Mouse (Mus musculus): ENCODE measurements around the gene Wdr63.

Gene Wdr63

DNA sequence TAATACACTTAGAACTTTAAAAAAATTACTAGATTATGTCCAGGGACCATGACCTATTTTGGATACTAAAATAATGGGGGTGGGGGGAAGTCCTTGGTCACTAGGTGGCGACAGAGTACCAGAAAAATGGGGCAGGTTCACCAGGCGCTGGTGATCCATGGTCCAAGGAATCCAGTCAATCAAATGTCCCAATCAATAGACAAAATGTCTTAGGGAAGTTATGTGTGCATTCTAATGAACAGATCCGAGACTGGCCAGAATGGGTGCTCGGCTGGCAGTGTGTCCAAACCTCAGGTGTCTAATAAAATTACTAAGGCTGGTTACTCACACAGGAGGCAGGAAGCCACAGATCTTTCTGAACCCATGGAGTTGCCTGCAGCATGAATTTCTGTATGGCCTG, 49.7 kb downstream of the Wdr63 start:
- no peak for DNase-seq (ENCODE audit: low read depth in 1 of 2, low spot score in 2 of 2)

DNA sequence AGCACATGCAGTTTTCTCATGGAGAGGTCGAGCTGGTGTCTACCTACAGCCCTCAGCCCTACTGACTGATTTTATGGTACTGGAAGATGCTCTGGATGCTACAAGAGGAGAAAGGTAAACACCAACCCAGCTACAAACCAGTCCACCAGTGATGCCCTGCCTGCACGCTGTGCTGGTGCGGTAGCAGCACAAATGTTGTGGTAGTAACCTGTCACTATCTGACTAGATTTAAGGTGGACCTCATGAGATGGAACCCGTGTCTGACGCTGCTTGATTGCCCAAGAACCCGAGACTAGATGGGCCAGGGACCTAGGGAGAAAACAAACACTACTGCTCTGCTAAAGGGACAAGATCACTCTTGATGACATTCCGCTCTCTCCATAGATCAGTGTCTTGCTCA, 50.8 kb downstream of the Wdr63 start:
- DNase-seq (ENCODE audit: low read depth in 1 of 2, low spot score in 2 of 2): no peak

DNA sequence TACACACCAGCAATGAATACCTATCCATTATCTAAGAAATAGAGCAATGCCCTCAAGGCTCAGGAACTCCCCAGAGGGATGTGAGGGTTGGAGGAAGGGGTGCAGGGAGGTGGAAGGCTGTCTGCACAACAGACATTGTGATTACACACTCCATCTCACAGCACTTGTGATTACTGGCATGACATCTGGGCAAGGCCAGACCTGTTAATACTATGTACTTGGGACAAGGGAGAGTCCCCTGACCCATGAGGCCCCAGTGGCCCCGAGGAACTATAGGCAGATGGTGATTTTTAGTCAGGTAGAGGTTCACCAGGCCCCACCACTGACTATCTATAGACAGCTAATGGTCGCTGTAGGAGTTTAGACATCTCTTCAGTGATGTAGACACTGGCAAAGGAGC, 54.1 kb downstream of the Wdr63 start:
- DNase-seq (ENCODE audit: low read depth in 1 of 2, low spot score in 2 of 2): no peak

DNA sequence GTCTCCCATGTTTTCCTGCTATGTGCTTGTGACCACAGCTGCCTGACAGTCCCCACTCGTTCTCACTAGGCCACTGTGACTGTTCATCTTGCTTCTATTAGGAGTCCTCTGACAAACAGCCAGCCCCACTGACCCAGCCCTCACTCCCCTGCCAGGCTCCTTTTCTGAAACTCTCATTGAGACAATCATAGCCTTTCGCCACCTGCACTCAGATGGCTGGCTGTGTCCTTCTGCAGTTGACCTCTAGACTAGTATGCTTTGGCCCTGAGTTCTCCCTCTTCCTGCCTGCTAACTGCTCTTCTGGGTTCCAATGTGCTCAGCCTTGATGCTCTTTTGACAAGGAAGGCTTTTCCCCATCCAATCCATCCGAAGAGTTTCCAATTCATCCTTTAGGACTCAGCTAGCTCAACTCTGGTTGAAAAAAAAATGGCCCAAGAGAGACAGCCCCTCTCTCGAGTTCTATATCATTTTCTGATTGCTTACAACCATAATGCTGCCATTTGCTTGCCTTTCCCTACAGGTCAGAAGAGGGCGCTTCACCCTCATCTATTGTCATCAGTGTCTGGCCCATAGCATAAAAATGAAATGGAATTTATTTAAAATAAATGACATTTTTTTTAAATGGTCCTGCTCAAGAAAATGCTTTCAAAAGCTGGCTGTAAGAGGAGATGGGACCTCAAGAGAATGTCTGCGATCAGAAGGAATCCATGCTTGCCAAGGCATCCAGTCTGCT, 54.7 kb downstream of the Wdr63 start:
- DNase-seq (ENCODE audit: low read depth in 1 of 2, low spot score in 2 of 2): no peak

DNA sequence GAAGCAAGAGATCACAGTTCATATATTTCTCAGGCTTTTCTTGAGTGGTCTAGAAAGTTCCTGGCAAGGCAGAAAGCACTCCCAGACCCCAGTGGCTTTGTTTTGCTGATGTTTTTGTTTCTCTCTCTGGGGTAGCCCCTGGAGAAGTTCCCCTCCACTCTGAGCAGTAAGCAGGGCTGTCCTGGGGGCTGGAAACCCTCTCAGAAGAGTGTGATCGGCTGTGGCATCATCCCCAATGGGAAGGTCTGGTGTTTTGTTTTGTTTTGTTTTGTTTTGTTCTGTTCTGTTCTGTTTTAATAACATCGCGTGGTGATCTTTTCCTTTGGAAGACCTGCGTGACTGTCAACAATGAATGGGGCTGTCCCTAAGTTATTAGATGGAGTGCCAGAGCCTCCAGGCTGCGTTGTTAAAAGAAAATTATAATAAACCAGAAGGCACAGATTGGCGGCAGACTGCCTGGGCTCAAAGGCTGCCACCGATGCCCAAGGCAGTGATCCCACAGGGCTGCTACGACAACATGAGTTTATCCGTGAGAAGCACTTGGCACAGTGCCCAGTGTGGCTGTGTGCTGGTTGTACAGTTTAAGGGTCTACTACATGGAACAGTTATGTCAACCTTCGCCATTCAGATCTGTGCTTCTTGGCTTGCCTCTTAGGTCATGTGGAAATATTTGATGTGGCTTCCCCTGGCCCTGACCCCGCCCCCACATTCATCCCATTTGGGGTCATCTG, 56.5 kb downstream of the Wdr63 start:
- no peak for DNase-seq (ENCODE audit: low read depth in 1 of 2, low spot score in 2 of 2)

DNA sequence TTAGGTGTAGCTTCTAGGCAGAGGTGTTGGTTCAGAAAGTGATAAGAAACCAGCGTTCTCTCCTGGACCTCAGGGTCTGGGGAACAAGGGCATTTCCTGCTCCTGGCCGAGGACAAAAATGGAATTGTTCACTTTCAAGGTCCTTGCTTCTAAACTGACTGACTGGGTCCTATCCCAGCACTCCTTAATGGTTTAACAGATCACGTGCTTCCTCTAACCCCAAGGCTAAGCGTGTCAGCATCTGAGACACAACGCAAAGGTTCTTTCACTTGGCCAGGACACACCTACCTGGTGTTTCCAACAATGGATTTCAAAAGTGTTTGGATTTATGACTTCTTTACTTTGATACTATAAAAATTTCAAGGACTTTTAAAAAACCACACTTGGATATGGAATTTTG, 58.0 kb downstream of the Wdr63 start:
- DNase-seq (ENCODE audit: low read depth in 1 of 2, low spot score in 2 of 2): no peak

DNA sequence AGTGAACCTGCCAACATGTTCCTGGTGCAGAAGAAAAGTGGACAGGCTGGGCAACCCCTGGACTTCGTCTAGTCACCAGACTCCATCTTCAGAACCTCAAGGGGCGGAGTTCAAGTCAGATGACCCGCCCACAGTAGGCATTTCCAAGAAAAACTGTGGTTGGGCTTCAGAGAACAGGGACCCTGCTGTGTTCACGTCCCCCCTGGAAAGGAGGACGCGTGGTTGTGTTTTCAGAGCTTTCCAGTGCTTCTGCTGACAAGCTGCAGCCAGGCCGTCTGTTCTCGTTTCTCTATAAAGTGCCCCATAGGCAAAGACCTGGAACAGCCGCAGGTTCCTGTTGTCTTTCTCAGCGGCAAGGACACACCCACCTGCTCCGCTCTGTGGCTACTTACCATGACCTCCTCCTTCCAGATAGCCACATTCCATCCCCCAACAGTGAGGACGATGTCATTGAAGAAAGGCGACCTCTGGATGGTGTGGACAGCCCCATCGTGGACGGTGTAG, 60.2 kb downstream of the Wdr63 start:
- no peak for DNase-seq (ENCODE audit: low read depth in 1 of 2, low spot score in 2 of 2)

DNA sequence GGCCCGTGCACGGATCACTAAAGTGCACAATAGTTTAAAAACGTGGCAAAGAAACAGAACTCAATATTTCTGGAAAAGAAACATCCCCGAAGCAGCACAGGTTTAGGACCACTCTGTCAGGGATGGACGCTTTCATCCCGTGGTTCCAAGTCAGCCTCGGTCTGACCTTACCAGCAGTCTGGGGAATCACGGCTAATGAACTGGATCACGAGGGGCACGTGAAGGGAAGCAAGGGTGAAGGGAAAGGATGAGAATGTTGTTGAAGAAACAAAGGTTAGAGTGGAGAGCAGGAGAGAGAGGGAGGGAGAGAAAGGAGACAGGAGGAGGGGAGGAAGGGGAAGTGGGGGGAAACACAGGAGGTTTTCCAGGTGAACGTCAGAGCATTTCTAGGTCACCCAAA, 61.9 kb downstream of the Wdr63 start:
- DNase-seq (ENCODE audit: low read depth in 1 of 2, low spot score in 2 of 2): no peak

DNA sequence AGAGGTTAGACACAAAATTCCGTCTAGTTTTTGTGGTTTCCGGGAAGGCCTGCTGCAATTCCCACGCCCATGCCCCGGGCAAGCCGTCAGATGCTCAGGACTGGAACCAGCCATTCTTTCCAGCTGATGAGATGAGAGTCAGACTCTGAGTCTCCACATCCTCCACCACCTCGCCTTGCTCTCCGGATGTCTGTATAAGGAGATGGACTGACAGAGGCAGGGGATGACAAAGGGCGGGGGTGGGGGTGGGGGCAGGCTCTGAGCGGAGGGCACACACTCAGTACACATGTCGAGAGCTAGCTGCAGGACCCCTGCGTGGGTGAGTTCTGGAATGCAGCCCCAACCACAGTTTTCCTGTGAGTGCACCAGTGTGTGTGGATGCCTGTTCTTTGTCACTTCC, 63.0 kb downstream of the Wdr63 start:
- no peak for DNase-seq (ENCODE audit: low read depth in 1 of 2, low spot score in 2 of 2)

DNA sequence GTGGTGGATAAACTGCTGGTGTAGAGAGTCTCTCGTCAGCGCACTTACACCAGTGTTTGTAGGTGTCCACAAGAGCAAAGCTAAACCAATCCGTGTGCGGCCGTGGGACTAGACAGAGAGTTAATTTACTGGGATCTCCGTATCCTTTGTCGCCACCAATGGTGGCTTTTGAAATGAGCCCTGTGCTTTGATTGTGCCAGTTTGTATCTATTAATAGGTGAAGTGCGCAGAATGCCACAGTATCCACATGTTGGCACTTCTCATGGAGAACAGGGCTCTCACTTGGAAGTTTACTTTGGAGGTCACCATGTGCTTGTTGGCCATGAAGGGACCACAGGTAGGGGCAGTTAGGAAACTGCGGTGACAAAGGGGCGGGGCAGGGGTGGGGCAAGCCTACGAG, 66.5 kb downstream of the Wdr63 start:
- DNase-seq (ENCODE audit: low read depth in 1 of 2, low spot score in 2 of 2): no peak

DNA sequence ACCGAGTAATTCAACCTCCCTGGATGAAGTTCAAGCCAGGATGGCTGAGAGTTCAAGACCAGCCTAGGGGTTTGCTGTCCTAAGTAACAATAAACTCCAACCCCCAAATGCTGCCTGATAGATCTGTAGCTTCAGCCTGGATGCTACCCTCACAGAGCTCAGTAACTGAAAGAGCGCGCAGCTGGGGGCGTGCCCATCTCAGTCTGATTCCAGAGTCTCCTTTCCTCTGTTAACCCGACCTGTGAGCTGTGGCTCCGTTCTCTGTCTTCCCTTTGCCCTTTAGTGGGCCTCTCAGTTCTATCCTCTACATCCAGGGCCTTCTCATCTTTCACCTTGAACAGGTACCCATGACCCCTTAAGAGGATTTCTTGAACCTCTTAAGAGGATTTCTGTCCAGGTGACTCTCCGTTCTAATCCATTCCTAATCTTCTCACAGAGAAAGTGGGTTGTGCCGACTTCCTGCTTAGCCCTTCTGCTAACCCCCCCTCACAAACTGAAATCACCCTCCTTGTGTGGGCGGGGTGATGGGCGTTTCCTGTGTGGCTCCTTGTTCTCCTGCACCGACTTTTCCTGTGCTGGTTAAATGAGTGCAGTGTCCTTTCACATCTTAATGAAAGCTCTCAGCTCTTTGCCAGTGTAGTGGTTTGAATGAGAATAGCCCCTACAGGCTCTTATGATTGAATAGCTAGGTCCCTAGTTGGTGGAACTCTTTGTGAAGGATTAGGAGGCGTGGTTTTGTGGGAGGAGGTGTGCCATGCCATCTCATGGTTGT, 68.6 kb downstream of the Wdr63 start:
- DNase-seq (ENCODE audit: low read depth in 1 of 2, low spot score in 2 of 2): no peak

DNA sequence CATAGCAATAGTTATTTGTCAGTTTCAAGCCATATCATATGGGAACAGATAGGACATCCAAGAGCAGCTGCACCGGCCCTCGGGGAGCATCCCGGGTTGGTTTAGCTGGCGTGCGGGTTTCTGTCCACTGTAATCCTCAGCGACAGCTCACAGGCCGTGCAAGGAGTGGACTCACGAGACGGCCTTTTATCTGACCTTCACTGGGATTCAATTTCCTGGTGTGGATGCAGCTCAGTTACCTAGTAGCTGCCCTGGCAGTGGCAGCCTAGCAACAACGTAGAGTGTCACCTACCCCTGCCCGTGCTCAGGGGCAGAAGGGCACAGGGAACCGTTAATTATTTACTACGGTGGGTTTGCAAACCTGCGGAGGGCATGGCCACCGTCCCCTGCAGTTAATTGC, 70.0 kb downstream of the Wdr63 start:
- DNase-seq (ENCODE audit: low read depth in 1 of 2, low spot score in 2 of 2): no peak

DNA sequence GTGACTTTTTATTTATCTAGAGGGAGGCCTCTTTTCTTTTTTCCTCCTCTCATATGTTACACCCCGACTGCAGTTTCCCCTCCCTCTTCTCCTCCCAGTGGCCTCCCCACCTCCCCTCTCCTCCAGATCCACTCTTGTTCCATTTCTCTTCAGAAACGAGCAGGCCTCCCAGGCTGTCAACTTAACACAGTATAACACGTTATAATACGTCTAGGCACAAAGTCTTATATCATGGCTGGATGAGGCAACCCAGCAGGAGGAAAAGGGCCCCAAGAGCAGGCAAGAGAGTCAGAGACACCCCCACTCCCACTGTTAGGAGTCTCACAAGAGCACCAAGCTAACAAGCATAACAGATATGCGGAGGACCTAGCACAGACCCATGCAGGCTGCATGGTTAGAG, 75.0 kb downstream of the Wdr63 start:
- no peak for DNase-seq (ENCODE audit: low read depth in 1 of 2, low spot score in 2 of 2)

DNA sequence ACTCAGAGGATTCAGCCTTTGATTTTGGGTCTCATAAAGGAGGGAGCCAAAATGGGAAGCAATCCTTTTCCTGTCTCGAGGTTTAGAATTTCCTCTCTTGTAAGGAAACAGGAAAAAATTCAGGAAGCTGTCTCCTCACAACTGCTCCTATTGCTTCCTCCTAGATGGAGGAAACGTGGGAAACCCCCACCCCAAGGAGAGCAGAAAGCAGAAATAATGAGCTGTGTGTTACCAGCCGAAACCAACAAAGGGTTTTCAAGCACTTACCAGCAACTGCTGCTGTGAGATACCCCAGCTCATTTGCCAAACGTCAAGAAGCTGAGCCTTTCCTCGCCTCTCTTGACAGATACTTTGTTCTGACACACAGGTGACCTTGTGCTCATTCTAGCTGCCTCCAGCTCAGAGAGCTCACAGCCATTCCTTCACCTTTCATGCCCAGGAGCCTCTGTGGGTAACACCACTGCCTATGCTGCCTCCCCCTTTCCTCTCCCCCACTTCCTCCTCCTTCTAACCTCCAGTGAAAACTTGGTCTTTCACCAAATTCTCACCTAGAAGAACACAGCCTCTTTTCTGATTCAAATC, 77.6 kb downstream of the Wdr63 start:
- DNase-seq (ENCODE audit: low read depth in 1 of 2, low spot score in 2 of 2): no peak

DNA sequence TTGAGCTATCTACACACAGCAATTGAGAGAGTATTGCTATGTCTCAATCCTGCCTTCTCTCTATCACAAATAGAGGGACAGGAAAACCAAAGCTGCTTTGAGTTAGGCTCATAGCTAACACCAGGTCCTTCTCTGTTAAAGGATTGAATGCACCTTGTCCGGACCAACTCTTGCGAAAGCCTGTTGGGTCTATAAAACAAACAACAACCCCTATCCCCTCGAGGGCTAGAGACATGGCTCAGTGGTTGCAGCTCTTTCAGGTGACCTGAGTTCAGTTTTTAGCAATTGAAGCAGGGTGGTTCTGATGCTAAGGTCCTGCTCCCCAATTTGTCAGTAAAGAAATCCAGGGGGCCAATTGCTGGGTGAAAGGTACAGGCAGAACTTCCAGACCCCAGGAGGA, 78.7 kb downstream of the Wdr63 start:
- DNase-seq (ENCODE audit: low read depth in 1 of 2, low spot score in 2 of 2): no peak

DNA sequence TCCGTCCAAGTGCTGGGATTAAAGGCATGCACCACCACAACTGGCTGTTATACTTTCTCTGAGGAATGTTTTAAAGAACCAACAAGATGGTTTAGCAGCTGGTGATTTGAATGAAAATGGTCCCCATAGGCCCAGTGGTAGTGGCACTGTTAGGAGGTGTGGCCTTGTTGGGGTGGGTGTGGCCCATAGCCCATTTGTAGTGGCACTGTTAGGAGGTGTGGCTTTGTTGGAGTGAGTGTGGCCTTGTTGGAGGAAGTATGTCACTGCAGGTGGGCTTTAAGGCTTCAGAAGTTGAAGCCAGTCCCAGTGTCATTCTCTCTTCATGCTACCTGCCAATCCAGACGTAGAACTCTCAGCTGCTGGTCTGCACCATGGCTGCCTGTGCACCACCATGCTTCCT, 79.5 kb downstream of the Wdr63 start:
- no peak for DNase-seq (ENCODE audit: low read depth in 1 of 2, low spot score in 2 of 2)

DNA sequence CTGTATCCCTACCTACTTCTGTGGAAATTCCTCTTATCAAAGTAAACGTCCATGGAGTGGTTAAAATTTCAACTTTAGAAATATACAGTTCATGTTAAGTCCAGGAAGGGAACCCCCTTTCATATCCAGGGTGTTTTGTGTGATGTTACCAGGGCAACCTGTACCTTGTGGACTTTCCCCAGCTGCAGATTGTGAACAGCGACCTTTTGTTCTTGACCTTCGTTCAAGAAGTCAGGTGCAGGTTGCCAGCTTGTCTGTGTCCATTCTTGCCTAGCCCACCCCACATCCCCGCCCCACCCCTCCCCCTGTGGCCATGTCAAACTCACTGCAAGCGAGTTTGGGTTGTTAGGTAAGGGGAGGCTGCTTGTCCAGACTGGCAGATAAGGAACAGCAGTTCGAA, 80.8 kb downstream of the Wdr63 start:
- DNase-seq (ENCODE audit: low read depth in 1 of 2, low spot score in 2 of 2): no peak

DNA sequence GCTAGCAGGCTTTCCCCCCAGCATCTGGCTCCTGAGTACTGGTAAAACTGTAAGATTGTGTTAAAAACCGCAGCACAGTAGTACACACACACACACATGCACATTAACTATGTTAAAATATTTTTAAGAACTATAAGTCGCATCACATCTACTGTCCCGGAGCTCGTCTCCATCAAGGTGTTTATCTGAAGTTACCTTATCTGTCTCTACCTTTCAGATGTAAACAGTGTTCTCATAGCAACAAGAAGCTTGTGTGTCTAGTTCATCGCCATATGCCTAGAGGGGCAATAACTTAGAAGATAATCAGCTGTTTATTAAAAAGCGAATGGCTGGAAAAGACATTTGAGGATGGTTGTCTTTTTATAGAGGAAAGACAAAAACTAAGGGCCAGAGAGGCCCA, 82.4 kb downstream of the Wdr63 start:
- DNase-seq (ENCODE audit: low read depth in 1 of 2, low spot score in 2 of 2): no peak

DNA sequence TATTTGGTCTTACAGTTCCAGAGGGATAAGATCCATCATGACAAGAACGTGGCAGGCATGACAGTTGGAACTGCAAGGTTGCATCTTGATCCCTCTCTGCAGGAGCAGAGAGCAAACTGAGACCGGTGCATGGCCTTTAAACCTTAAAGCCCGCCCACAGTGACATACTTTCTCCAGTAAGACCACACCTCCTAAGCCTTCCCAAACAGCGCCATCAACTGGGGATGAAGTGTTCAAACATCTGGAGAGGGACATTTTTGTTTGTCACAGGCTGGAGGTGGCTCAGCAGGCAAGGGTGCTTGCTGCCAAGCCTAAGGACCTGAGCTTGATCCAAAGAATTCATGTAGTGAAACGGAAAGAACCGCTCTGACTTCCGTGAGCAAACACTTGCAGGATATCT, 83.2 kb downstream of the Wdr63 start:
- no peak for DNase-seq (ENCODE audit: low read depth in 1 of 2, low spot score in 2 of 2)

DNA sequence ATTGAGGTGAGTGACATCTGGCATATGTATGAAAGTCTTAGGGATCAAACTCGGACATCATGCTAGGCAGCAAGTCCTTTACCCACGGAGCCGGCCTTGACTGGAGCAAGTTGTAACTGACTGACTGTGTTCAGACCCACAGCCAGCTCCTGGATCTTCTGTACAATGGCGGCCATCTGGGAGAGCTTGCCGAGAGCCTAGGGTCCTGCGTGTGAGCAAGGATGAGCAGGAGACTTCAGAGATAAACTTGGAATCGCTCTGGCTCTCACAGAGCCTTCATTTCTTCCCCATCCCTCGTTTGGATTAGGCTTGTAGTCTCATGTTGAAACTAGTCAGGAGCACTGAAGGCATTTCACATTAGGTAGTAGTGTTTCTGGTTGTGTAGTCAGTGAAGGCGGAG, 85.7 kb downstream of the Wdr63 start:
- DNase-seq (ENCODE audit: low read depth in 1 of 2, low spot score in 2 of 2): no peak

DNA sequence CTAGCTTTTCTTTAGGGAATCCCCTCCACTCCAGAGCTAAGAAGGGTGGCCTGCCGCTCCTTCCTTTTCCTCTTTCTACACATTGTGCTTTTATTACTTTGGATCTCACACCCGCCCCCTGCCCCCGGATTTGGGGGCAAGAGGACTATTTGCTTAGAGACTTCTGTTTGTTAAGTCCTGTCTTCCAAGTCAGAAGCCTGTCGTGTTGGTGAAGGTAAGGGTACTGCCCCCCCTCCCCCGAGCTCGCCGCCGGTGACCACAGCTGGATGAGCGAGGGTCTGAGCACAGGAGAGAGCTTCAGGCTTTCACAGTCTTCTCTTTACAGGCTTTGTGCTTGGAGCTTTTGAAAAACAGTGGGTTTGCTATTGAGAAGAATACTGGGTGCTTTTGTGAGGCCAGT, 90.4 kb downstream of the Wdr63 start:
- no peak for DNase-seq (ENCODE audit: low read depth in 1 of 2, low spot score in 2 of 2)

DNA sequence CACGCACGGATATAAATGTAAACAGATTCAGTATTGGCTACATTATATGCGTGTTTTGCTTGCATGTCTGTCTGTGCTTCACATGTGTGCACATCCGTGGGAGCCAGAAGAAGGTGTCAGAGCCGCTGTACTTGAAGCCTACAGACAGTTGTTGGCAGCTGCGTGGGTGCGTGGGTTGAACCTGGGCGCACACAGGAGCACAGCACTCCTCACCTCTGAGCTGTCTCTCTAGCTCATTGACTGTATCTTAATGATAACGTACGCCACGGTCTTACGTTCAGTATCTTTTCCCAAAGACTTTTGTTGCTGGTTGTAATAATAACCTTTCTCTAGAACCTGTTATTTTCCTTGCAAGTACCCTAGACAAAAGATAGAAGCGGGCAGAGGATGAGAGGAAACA, 91.0 kb downstream of the Wdr63 start:
- DNase-seq (ENCODE audit: low read depth in 1 of 2, low spot score in 2 of 2): no peak

Measured in monocyte, adult 2 months (primary cell).